Mouse (Mus musculus): ENCODE measurements around the gene Myh15. TPM values are rescaled to one million over a fixed set of nuclear protein-coding genes. Genes with fewer than 3 reads are reported as not detected.
A peak's percentile ranks its signal among the peaks of the same experiment; 100 is the strongest.

The Myh15 gene
- total and polyA plus RNA-seq, 2 experiments from 2014 or later: not detected

- Histone ChIP-seq H3K4me3 (ENCODE audit: low read depth, low read length) (no peak overlapping the region), H3K36me3 (replicated peaks; ENCODE audit: control insufficient read depth, insufficient read depth, low read length) (no peaks in the 10 kb centered on the region), H3K9ac (replicated peaks; ENCODE audit: low read depth, low read length) (no peak overlapping the region), H3K27me3 (ENCODE audit: control insufficient read depth, insufficient read depth, low read length) (no peaks in the 10 kb centered on the region), H3K9me3 (replicated peaks; ENCODE audit: control insufficient read depth, low read length) (no peaks in the 10 kb centered on the region), H3K4me2 (ENCODE audit: low read depth, low read length) (no peak overlapping the region), H3K27ac (ENCODE audit: low read depth) (no peak overlapping the region), H3K4me1 (ENCODE audit: control insufficient read depth, insufficient read depth) (no peaks in the 10 kb centered on the region)
- peak; percentile 42 for DNase-seq (ENCODE audit: low spot score)
- TF ChIP-seq CTCF (IDR thresholded peaks at IDR 0.05; ENCODE audit: low read depth) (peak; percentile 82), EP300 (IDR thresholded peaks at IDR 0.05; ENCODE audit: low read depth) (no peak)
- no peak for ATAC-seq (ENCODE audit: insufficient read depth, low read depth)
- WGBS: 30% methylated on average over 7 of the region's 7 CpGs
Observed at GRCm38 (mm10) chr16:49164349-49165137, 107.3 kb downstream of the Myh15 start.

GRCm38 (mm10) chr16:49165728-49166127 lies 108.4 kb downstream of the Myh15 start:
- H3K27ac ChIP-seq (ENCODE audit: low read depth): no peak overlapping the region
- no peak for ATAC-seq (ENCODE audit: insufficient read depth, low read depth)
- H3K9ac ChIP-seq (replicated peaks; ENCODE audit: low read depth, low read length): no peak overlapping the region
- no peaks in the 10 kb centered on the region for H3K27me3 ChIP-seq (ENCODE audit: control insufficient read depth, insufficient read depth, low read length)
- no peak overlapping the region for H3K4me2 ChIP-seq (ENCODE audit: low read depth, low read length)
- H3K4me3 ChIP-seq (ENCODE audit: low read depth, low read length): no peak overlapping the region
- DNase-seq (ENCODE audit: low spot score): no peak
- 65% methylated on average over 11 of the region's 11 CpGs for WGBS
- H3K4me1 ChIP-seq (ENCODE audit: control insufficient read depth, insufficient read depth): no peaks in the 10 kb centered on the region
- H3K36me3 ChIP-seq (replicated peaks; ENCODE audit: control insufficient read depth, insufficient read depth, low read length): no peaks in the 10 kb centered on the region
- TF ChIP-seq EP300 (IDR thresholded peaks at IDR 0.05; ENCODE audit: low read depth): no peak
- TF ChIP-seq CTCF (IDR thresholded peaks at IDR 0.05; ENCODE audit: low read depth): no peak
- no peaks in the 10 kb centered on the region for H3K9me3 ChIP-seq (replicated peaks; ENCODE audit: control insufficient read depth, low read length)

GRCm38 (mm10) chr16:49167325-49167724 lies 110.0 kb downstream of the Myh15 start:
- no peaks in the 10 kb centered on the region for H3K4me1 ChIP-seq (ENCODE audit: control insufficient read depth, insufficient read depth)
- TF ChIP-seq CTCF (IDR thresholded peaks at IDR 0.05; ENCODE audit: low read depth) (no peak), EP300 (IDR thresholded peaks at IDR 0.05; ENCODE audit: low read depth) (no peak)
- H3K36me3 ChIP-seq (replicated peaks; ENCODE audit: control insufficient read depth, insufficient read depth, low read length): no peaks in the 10 kb centered on the region
- ATAC-seq (ENCODE audit: insufficient read depth, low read depth) (no peak), DNase-seq (ENCODE audit: low spot score) (no peak)
- no peak overlapping the region for H3K9ac ChIP-seq (replicated peaks; ENCODE audit: low read depth, low read length)
- H3K9me3 ChIP-seq (replicated peaks; ENCODE audit: control insufficient read depth, low read length): no peaks in the 10 kb centered on the region
- WGBS: 77% methylated on average over 12 of the region's 12 CpGs
- H3K4me2 ChIP-seq (ENCODE audit: low read depth, low read length): no peak overlapping the region
- H3K4me3 ChIP-seq (ENCODE audit: low read depth, low read length): no peak overlapping the region
- no peak overlapping the region for H3K27ac ChIP-seq (ENCODE audit: low read depth)
- H3K27me3 ChIP-seq (ENCODE audit: control insufficient read depth, insufficient read depth, low read length): no peaks in the 10 kb centered on the region

- no peak overlapping the region for H3K4me3 ChIP-seq (ENCODE audit: low read depth, low read length)
- no peaks in the 10 kb centered on the region for H3K36me3 ChIP-seq (replicated peaks; ENCODE audit: control insufficient read depth, insufficient read depth, low read length)
- H3K27me3 ChIP-seq (ENCODE audit: control insufficient read depth, insufficient read depth, low read length): no peaks in the 10 kb centered on the region
- WGBS: 86% methylated on average over 1 of the region's 1 CpGs
- DNase-seq (ENCODE audit: low spot score) (no peak), ATAC-seq (ENCODE audit: insufficient read depth, low read depth) (no peak)
- no peak overlapping the region for H3K27ac ChIP-seq (ENCODE audit: low read depth)
- no peaks in the 10 kb centered on the region for H3K4me1 ChIP-seq (ENCODE audit: control insufficient read depth, insufficient read depth)
- TF ChIP-seq CTCF (IDR thresholded peaks at IDR 0.05; ENCODE audit: low read depth) (no peak), EP300 (IDR thresholded peaks at IDR 0.05; ENCODE audit: low read depth) (no peak)
- H3K9ac ChIP-seq (replicated peaks; ENCODE audit: low read depth, low read length): no peak overlapping the region
- H3K4me2 ChIP-seq (ENCODE audit: low read depth, low read length): no peak overlapping the region
- H3K9me3 ChIP-seq (replicated peaks; ENCODE audit: control insufficient read depth, low read length): no peaks in the 10 kb centered on the region
Observed at GRCm38 (mm10) chr16:49175077-49175476, 117.8 kb downstream of the Myh15 start.

- Histone ChIP-seq H3K4me2 (ENCODE audit: low read depth, low read length) (no peak overlapping the region), H3K4me3 (ENCODE audit: low read depth, low read length) (no peak overlapping the region), H3K27ac (ENCODE audit: low read depth) (no peak overlapping the region), H3K9me3 (replicated peaks; ENCODE audit: control insufficient read depth, low read length) (no peaks in the 10 kb centered on the region), H3K36me3 (replicated peaks; ENCODE audit: control insufficient read depth, insufficient read depth, low read length) (no peaks in the 10 kb centered on the region), H3K9ac (replicated peaks; ENCODE audit: low read depth, low read length) (no peak overlapping the region), H3K4me1 (ENCODE audit: control insufficient read depth, insufficient read depth) (no peaks in the 10 kb centered on the region), H3K27me3 (ENCODE audit: control insufficient read depth, insufficient read depth, low read length) (no peaks in the 10 kb centered on the region)
- WGBS: 82% methylated on average over 8 of the region's 8 CpGs
- DNase-seq (ENCODE audit: low spot score): no peak
- no peak for ATAC-seq (ENCODE audit: insufficient read depth, low read depth)
- TF ChIP-seq EP300 (IDR thresholded peaks at IDR 0.05; ENCODE audit: low read depth): no peak
- no peak for TF ChIP-seq CTCF (IDR thresholded peaks at IDR 0.05; ENCODE audit: low read depth)
Observed at GRCm38 (mm10) chr16:49175729-49176395, 118.6 kb downstream of the Myh15 start.

All from heart, postnatal 0 days (tissue).